Mouse (Mus musculus): ENCODE data around the gene Relch.

DNA sequence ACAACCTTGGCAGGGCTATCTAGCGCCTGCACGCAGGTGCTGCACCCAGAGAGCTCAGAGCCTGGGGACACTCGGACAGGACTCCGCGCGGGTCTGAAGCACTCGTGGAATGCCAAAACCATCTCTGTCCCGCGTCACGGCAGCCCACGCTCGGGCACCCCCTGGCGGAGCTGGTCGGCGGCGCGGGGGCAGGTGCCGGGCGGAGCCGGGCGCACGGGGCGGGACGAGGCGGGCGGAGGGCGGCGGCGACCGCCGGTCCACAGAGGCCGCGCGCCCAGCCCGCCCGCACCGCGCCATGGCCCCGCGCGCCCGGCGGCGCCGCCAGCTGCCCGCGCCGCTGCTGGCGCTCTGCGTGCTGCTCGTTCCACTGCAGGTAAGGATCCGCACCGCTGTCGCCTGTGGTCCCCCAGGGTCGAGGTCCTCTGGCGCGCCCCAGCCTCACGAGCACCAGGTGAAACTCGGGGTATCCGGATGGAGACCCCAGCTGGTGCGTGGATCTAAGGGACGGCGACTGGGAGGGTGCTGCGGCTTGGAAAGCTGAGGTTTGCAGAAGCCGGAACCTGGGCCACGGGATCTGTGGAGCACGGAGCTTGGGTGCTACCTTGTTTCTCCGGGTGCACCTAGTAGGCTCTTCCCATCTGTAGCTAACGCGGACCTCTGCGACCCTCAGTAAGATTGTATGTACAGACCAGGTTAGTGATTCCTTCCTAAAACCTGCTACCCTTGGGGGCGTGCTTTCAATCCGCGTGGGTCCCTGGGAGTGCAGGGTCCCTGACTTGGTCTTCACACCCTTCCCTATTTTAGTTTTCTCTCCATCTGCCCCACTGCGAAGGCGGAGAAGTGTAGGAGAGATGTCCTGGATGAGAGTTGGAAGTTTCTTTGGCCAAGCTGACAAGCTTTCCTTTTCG, 117.0 kb downstream of the Relch start, which contains the start of gene Tnfrsf11a:
- TF ChIP-seq HCFC1 (IDR thresholded peaks at IDR 0.05; ENCODE audit: low read depth, low read length) (no peak), ZNF384 (IDR thresholded peaks at IDR 0.05; ENCODE audit: low read depth, low read length) (no peak), SMC3 (IDR thresholded peaks at IDR 0.05; ENCODE audit: low read depth, low read length) (no peak), POLR2A (IDR thresholded peaks at IDR 0.05; ENCODE audit: control insufficient read depth in 1 of 2, insufficient read depth in 1 of 2, low read depth in 1 of 2, low read length in 2 of 2, poor library complexity in 1 of 2) (no peak), NELFE (IDR thresholded peaks at IDR 0.05; ENCODE audit: low read depth, low read length) (no peak), KAT2A (conservative IDR thresholded peaks at IDR 0.05; ENCODE audit: low read depth, low read length) (no peak), CTCF (IDR thresholded peaks at IDR 0.05 in 2 of 3, conservative IDR thresholded peaks at IDR 0.05 in 1 of 3; ENCODE audit: control insufficient read depth in 1 of 3, insufficient read depth in 1 of 3, low read depth in 2 of 3, low read length in 3 of 3, poor library complexity in 1 of 3, severe bottlenecking in 1 of 3) (no peak), EP300 (IDR thresholded peaks at IDR 0.05; ENCODE audit: low read depth in 1 of 2, low read length in 2 of 2) (no peak), MYC (IDR thresholded peaks at IDR 0.05; ENCODE audit: low read depth, low read length) (no peak), MAX (IDR thresholded peaks at IDR 0.05; ENCODE audit: low read length) (no peak), RCOR1 (IDR thresholded peaks at IDR 0.05; ENCODE audit: low read depth, low read length) (no peak)
